22 mouse cellular contexts compared by ENCODE assay signal in genomic region chr11:59196230-59196629, GRCm38 (mm10). TPM values are rescaled to one million over a fixed set of nuclear protein-coding genes. Genes with fewer than 3 reads are reported as not detected.
DNase-seq lines count a peak whose midpoint lies in the region; ATAC-seq and TF ChIP-seq lines count a peak whose summit lies in the region.
"Had no signal": no experiment of that assay in that cellular context is flagged by ENCODE, and none has a peak within 500 bp of the region (broad histone marks: within the 10 kb centered on the region; RNA-seq: fewer than 3 reads in every experiment).

No protein-coding gene starts in this region.

- ATAC-seq in lung, embryonic 16.5 days (ENCODE audit: low read depth): peak; percentile 32
- ATAC-seq in hindbrain, embryonic 11.5 days (ENCODE audit: low FRiP score): no peak
- ATAC-seq: CD4-positive, CD25-positive, alpha-beta regulatory T cell, adult 4 months; forebrain, embryonic 13.5 days; forebrain, embryonic 16.5 days; hindbrain, embryonic 16.5 days had no signal

- peak overlapping the region; percentile 63 for H3K27ac ChIP-seq in lung, embryonic 16.5 days (ENCODE audit: low read length)
- H3K27ac ChIP-seq in hindbrain, embryonic 11.5 days (ENCODE audit: low read depth, low read length): no peak overlapping the region
- H3K27ac ChIP-seq: forebrain, embryonic 10.5 days; forebrain, embryonic 13.5 days; hindbrain, embryonic 13.5 days had no signal

- no peak overlapping the region for H3K9ac ChIP-seq in lung, embryonic 16.5 days (ENCODE audit: low read length)
- no peak overlapping the region for H3K9ac ChIP-seq in hindbrain, embryonic 11.5 days (ENCODE audit: low read depth, low read length)
- H3K9ac ChIP-seq: forebrain, embryonic 13.5 days; hindbrain, embryonic 13.5 days had no signal

- peaks cover 7% of the 10 kb centered on the region; the same call in 1 of the 2 replicates for H3K36me3 ChIP-seq in lung, embryonic 16.5 days (ENCODE audit: control insufficient read depth, insufficient read depth, low read length)
- H3K36me3 ChIP-seq in hindbrain, embryonic 11.5 days (ENCODE audit: control insufficient read depth, insufficient read depth, low read length): no peaks in the 10 kb centered on the region

- H3K4me3 ChIP-seq in lung, adult 2 months (replicated peaks; ENCODE audit: extremely low read depth, low read depth, low read length): no peak overlapping the region
- H3K4me3 ChIP-seq in lung, embryonic 16.5 days (ENCODE audit: low read length): no peak overlapping the region
- no peak overlapping the region for H3K4me3 ChIP-seq in hindbrain, embryonic 11.5 days (ENCODE audit: low read depth, low read length)
- H3K4me3 ChIP-seq: forebrain, embryonic 10.5 days; forebrain, embryonic 13.5 days; hindbrain, embryonic 13.5 days had no signal

- H3K4me2 ChIP-seq in lung, embryonic 16.5 days (ENCODE audit: low read depth, low read length): no peak overlapping the region
- no peak overlapping the region for H3K4me2 ChIP-seq in hindbrain, embryonic 11.5 days (replicated peaks; ENCODE audit: low read depth, low read length)
- H3K4me2 ChIP-seq: forebrain, embryonic 13.5 days; heart, embryonic 11.5 days; hindbrain, embryonic 13.5 days had no signal

- no peak for DNase-seq in lung, adult 2 months
- DNase-seq in lung, adult 18-20 months: no peak
- DNase-seq in lung, postnatal 25 days (ENCODE audit: low spot score): peak; percentile 48
- no peak for DNase-seq in kidney, postnatal 25 days
- no peak for DNase-seq in hindbrain, embryonic 11.5 days (ENCODE audit: low spot score)
- DNase-seq in urinary bladder, adult 2 months (ENCODE audit: low spot score): no peak
- DNase-seq: adrenal gland, adult 2 months; adrenal gland, postnatal 14 days; cerebellum, adult 11-12 months; cerebellum, adult 8-10 months; cerebellum, postnatal 14 days; gastrocnemius, postnatal 10 days; gastrocnemius, postnatal 36 days had no signal

- 0 out of 2 replicates have a peak, but pooled peaks have one; percentile 5 for TF ChIP-seq POLR2A in lung, adult 2 months (IDR thresholded peaks at IDR 0.05; ENCODE audit: borderline replicate concordance, extremely low read depth, low read depth, low read length)

- H3K27me3 ChIP-seq in lung, embryonic 16.5 days (ENCODE audit: control insufficient read depth, insufficient read depth, low read depth, low read length): no peaks in the 10 kb centered on the region
- no peaks in the 10 kb centered on the region for H3K27me3 ChIP-seq in hindbrain, embryonic 11.5 days (ENCODE audit: control insufficient read depth, insufficient read depth, low read length)

- H3K4me1 ChIP-seq in lung, adult 2 months (ENCODE audit: control insufficient read depth, insufficient read depth, low read length): peaks cover 9% of the 10 kb centered on the region; the same call in 1 of the 2 replicates
- H3K4me1 ChIP-seq in lung, embryonic 16.5 days (replicated peaks; ENCODE audit: control insufficient read depth, insufficient read depth, low read length): peaks cover 5% of the 10 kb centered on the region
- no peaks in the 10 kb centered on the region for H3K4me1 ChIP-seq in hindbrain, embryonic 11.5 days (replicated peaks; ENCODE audit: control insufficient read depth, insufficient read depth, low read length)

- H3K9me3 ChIP-seq in lung, embryonic 16.5 days (ENCODE audit: control insufficient read depth, low read length): no peaks in the 10 kb centered on the region
- no peaks in the 10 kb centered on the region for H3K9me3 ChIP-seq in hindbrain, embryonic 11.5 days (ENCODE audit: control insufficient read depth, low read length)
- H3K9me3 ChIP-seq: forebrain, embryonic 10.5 days; forebrain, embryonic 13.5 days; hindbrain, embryonic 13.5 days had no signal

- TF ChIP-seq CTCF in lung, adult 2 months (IDR thresholded peaks at IDR 0.05; ENCODE audit: insufficient read depth, low read length): no peak

RNA-seq across cellular contexts. Expression of gene Guk1, which starts 4.2 kb away (rescaled TPM):
- 100 and 126 TPM in 2 replicates for polyA plus RNA-seq in lung, adult 2 months (2012; rRNA removed)
- polyA plus RNA-seq in lung, embryonic 16.5 days (2015; fragmentation: Nextera tagmentation; extraction: Ambion mirVana): 127 and 129 TPM in 2 replicates
- 105 and 107 TPM in 2 replicates for polyA plus RNA-seq in hindbrain, embryonic 11.5 days (2014; fragmentation: Nextera tagmentation; extraction: Ambion mirVana)
- polyA plus RNA-seq in urinary bladder, adult 2 months (2012; rRNA removed): 99.0 and 118 TPM in 2 replicates

RNA-seq across cellular contexts. Expression of gene Mrpl55, which starts 6.1 kb away (rescaled TPM):
- 26.0 and 27.0 TPM in 2 replicates for polyA plus RNA-seq in lung, adult 2 months (2012; rRNA removed)
- 83.1 and 84.8 TPM in 2 replicates for polyA plus RNA-seq in lung, embryonic 16.5 days (2015; fragmentation: Nextera tagmentation; extraction: Ambion mirVana)
- polyA plus RNA-seq in hindbrain, embryonic 11.5 days (2014; fragmentation: Nextera tagmentation; extraction: Ambion mirVana): 87.4 and 96.7 TPM in 2 replicates
- polyA plus RNA-seq in urinary bladder, adult 2 months (2012; rRNA removed): 35.2 and 35.4 TPM in 2 replicates

RNA-seq across cellular contexts. Expression of gene 2310033P09Rik, which starts 11.9 kb away (rescaled TPM):
- polyA plus RNA-seq in lung, adult 2 months (2012; rRNA removed): 23.5 and 29.2 TPM in 2 replicates
- 35.2 and 37.0 TPM in 2 replicates for polyA plus RNA-seq in lung, embryonic 16.5 days (2015; fragmentation: Nextera tagmentation; extraction: Ambion mirVana)
- 33.4 and 40.9 TPM in 2 replicates for polyA plus RNA-seq in hindbrain, embryonic 11.5 days (2014; fragmentation: Nextera tagmentation; extraction: Ambion mirVana)
- polyA plus RNA-seq in urinary bladder, adult 2 months (2012; rRNA removed): 23.8 and 26.1 TPM in 2 replicates

RNA-seq across cellular contexts. Expression of gene Gjc2, which starts 13.2 kb away (rescaled TPM):
- 1.7 and 3.5 TPM in 2 replicates for polyA plus RNA-seq in lung, adult 2 months (2012; rRNA removed)
- polyA plus RNA-seq in lung, embryonic 16.5 days (2015; fragmentation: Nextera tagmentation; extraction: Ambion mirVana): 0.31 and 0.50 TPM in 2 replicates
- polyA plus RNA-seq in hindbrain, embryonic 11.5 days (2014; fragmentation: Nextera tagmentation; extraction: Ambion mirVana): not detected in 2 replicates
- 8.9 and 9.5 TPM in 2 replicates for polyA plus RNA-seq in urinary bladder, adult 2 months (2012; rRNA removed)
- polyA plus RNA-seq: CD4-positive, CD25-positive, alpha-beta regulatory T cell, adult 4 months; embryonic facial prominence, embryonic 11.5 days; forebrain, embryonic 10.5 days; forebrain, embryonic 13.5 days had no signal

RNA-seq across cellular contexts. Expression of gene Arf1, which starts 31.8 kb away (rescaled TPM):
- 525 and 566 TPM in 2 replicates for polyA plus RNA-seq in lung, adult 2 months (2012; rRNA removed)
- 725 and 739 TPM in 2 replicates for polyA plus RNA-seq in lung, embryonic 16.5 days (2015; fragmentation: Nextera tagmentation; extraction: Ambion mirVana)
- polyA plus RNA-seq in hindbrain, embryonic 11.5 days (2014; fragmentation: Nextera tagmentation; extraction: Ambion mirVana): 610 and 623 TPM in 2 replicates
- polyA plus RNA-seq in urinary bladder, adult 2 months (2012; rRNA removed): 531 and 605 TPM in 2 replicates
